Mouse (Mus musculus): ENCODE results near the gene Tma7.

Tma7 gene

DNA sequence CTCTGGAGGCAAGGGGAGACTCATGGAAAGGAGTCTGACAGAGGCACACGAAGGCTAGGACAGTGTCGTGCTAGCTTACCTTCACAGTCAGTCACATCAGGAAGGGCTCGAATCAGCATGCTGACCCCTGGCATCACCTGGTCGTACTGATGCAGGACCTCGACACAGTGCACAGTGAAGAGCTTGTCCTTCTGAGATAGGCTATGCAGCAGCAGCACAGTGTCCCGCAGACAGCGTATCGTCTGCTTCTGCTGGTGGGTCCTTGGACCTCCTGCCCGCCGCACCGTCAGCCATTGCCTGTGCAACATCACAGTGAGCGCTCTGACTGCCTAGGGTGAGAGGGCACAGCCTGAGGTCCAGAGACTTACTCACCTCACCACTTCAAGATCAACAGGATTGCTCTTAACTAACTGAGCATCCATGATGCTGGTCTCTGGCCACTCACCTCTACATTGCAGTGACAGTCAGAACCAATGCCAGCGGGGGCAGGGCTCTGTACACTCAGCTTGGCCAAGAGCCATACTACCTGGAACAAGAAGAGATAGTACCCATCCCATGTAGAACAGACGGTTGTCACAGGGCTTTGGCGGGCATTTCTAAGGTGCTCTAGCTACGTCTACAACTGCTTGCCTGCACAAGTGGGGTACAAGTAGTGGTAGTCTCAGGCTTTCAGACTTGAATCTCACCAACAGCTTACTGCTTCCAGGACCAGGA is 22.0 kb downstream of the Tma7 start:
- no peak for DNase-seq

DNA sequence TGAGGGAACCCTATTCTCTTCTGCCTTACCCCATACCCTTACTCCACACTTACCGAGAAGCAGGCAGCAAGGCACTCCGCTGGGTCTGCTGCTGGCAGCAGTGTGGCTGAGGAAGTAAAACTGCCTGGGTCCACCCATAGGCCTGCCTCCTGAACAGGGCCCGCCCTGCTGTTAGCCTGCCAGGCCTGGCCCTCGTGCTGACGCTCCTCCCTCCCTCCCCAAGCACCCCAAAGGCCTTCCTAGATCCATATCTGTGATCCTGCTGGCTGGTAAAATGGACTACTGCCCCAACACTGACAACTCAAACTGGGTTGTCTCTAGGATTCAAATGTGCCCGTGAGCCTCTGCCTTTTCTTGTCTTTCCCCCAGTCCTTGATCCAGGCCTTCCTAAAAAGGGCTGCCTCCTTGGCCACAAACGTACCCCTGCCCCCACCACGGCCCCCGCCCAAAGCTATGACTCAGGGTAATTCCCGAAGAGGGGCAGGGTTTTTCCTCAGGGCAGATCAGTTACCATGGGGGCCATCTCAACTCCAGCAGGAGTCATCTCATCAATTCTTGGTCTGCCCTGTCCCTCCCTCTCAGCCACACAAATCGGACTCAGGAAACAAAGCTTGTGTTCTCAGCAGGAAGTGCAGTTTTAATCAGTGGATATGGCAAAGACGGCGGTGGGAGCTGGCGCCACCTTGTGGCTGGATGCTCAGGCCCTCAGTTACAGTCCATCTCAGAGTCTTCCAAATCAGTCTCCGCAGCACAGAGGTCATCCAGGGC is 23.1 kb downstream of the Tma7 start, which contains the start of gene Trex1:
Gene Trex1 (minus strand): TSS at position 599 of the 768 bp plus-strand sequence.
- DNase-seq, result peak; percentile 93 to 94

DNA sequence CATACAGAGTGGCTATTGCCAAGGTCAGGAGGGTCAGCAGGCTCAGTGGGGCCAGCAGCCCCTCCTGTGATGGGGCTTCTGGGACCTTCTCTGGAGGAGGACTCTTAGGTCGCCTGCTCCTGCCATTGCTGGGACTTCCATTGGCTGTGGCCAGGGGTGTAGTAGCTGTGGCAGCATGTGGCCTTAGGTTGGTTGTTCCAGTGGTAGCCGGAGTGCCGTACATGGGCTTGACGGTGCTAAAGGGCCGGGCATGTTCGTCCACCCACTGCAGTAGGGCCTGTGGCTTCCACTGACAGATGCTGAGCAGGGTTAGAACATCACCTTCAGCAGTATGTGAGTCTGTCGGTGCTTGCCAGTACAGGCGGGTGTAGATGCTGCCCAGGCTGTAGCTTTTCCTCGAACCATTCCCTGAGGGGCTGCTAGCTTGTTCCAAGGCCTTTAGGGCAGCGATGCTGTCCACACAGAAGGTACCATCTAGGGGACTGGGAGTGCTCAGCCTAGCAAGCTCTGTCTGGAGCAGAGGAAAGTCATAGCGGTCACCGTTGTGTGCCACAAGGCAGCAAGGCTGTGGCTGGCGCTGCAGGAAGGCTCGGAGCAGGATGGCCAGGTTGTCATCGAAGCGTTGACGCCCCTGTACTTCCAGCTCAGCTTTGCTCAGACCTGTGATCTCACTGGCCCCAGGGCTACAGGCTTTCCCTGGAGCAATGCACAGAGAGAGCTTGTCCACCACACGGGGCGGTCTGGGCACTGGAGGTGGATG is 24.2 kb downstream of the Tma7 start:
- DNase-seq, result peak in 1 of 2 experiments; percentile 9

DNA sequence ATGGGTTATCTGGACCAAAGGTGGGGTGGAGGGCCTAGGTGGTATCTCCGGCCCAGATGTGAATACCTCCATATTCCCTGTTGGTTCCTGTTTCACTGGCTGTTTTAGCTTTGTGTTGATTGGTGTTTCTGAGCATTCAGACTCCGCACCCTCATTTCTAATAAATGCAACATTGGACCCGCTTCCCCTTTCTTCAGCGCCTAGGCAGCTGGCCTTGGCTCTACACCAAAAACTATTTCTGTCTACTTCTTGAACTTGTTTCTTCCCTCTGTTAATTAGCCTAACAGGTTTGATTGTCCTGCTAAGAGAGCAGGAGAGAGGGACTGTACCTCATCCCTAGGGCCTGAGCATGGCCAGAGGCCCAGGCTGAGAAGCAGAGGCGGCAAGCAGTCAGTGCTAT is 24.8 kb downstream of the Tma7 start:
- DNase-seq, result peak in 1 of 2 experiments; percentile 22

DNA sequence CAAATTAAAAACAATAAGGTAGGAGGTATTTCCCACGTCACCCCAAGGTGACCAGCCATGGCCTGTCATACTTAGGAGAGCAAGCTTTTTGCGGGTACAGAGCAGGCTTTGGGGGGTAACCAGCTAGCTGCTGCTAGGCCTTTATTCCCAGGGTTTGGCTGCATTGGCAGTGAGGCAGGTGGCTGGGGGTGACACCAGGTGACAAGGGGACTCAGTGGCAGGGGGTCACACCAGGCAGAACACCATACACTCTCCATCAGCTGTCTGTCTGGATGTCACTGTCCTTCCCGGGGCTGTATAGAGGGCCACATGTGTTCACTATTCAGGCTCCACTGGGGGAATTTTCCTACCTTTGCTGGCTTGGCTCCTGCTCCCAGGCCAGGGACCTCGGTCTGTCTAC is 25.5 kb downstream of the Tma7 start:
- no peak for DNase-seq

DNA sequence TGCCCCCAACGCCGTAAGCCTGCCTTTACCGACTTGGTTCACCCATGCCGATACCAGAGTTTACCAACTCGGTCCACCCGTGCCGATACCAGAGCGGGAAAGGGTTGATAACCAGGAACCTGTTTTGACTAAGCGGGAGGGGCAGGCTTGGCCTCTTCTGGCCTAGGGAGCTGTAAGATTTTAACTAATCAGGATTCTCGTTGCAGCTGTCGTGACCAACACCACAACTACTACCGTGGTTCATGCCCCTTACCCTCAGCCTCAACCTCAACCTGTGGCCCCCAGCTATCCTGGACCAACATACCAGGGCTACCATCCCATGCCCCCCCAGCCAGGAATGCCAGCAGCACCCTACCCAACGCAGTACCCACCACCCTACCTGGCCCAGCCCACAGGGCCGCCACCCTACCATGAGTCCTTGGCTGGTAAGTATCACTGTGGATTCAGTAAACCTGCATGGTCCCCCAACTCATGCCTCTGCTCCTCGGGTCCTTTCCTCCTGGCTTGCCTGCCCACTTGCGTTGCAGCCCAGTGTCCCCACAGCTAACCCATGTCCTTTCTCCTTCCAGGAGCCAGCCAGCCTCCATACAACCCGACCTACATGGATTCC is 26.2 kb downstream of the Tma7 start:
- no peak for DNase-seq

DNA sequence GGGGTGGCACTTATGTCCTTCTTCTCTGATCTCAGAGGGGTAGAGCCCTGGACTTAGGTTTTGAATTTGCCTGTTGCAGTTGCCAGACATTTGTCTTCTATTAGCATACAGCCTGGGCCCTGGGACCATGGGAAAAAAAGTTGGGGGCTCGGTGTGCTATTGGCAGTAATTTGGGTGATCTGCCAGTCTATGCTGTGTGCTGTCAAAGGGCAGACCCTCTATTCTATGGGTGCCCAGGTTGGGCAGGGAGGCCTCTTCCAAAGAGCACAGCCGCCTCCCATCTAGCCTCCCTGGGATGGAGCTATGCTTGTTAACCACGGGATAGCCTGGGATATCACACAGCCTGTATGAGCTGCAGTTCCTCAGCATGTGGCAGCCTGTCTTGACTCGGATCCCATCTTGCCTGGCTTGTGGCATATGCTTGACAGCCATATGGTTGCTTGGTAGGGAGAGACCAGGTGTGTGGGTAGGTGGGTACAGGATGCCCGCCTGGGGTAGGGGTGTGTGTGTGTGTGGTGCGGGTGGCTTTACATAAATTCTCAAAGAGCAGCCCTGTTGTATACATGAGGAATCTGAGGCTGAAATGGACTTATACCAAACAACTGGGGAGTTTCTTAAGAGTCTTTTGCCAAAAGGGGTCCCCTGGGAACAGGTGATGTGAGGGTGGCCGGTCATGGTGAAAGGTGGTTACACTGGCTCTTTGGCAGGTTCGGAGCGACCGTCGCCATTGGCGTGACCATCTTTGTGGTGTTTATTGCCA is 26.9 kb downstream of the Tma7 start:
- DNase-seq, result no peak

DNA sequence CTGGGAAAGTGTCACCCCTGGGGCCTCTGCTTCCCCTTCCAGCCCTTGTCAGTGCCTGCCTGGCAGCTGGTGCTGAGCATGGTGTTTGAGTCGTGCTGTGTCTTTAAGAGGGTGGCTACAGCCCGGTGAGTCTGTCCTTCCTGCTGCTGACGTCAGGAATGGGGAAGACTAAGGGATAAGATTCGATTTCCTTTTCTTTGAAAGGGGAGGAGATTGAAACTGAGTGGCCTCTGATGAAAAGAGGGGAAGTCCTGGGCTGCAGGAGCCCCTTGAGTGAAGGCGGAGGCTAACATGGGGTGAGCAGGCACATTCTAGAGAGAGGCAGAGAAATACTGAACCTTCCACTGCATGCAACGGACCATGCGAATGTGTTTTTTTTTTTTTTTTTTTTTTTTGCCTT is 27.7 kb downstream of the Tma7 start:
- DNase-seq, result peak; percentile 82 to 87

DNA sequence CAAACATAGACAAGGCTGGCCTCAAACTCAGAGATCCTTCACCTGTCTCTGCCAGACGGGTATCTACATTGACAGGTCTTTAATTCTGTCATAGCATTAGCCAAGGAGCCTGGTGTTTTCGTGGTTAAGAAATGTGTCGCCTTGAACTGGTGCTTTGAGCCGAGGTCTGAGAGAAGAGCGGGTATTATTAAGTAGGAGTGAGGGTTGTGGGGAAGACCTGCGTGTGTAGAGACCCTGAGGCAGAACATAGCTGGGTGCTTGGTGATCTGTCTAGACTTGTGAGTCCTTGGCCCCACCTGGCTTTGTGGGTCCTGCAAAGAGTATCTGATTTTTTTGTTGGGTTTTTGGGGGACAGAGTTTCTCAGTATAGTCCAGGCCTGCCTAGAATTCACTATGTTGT is 28.5 kb downstream of the Tma7 start:
- no peak for DNase-seq

DNA sequence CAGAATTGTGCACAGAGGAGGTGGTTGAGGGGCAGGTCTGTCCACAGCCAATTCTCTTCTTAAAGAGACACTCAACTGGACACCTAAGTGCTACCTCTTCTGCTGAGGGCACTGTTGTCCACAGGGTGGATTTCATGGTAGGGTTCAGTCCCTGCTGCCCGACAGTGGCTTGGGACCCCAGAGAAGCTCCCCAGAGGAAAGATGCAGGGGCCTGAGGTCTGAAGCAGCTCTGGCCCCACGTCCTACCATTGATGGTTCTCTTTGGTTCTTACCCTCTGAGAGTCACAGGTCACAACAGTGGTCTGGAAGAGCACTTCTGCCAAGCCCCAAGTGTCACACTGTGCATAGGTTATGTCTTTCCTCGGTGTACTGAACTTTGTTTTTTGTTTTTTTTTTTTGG is 29.0 kb downstream of the Tma7 start:
- no peak for DNase-seq

DNA sequence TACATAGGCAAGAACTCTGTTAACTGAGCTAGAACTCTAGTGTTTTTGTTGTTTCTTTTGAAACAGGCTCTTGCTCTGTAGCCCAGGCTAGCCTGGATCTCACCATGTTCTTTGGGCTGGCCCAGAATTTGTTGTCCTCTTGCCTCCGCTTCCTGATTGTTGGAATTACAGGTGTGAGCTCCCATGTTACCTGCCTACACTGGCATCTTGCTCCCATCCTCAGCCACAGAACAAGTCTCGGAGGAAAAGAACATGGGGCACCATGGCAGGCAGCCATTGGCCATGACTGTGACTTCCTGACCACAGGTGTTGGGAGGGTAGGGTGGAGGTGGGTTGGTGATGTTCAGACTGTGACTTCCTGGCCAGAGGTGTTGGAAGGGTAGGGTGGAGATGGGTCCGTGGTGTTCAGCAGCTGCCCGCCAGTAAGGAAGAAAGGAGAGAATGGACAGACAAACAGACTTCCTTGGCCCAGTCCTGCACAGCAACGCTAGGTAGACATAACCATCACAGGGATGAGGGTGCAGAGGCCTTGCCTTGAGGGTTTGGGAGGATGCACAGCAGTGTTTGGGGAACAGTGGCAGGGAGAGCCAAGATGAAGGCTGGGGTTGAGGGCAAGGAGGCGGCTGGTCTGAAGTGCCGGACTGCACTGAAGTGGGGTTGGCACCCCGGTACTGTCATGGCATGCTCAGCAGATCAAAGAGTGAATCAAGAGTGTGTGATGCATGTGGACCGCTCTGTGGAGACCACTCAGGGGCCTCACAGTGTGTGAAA is 29.7 kb downstream of the Tma7 start:
- DNase-seq, result no peak

DNA sequence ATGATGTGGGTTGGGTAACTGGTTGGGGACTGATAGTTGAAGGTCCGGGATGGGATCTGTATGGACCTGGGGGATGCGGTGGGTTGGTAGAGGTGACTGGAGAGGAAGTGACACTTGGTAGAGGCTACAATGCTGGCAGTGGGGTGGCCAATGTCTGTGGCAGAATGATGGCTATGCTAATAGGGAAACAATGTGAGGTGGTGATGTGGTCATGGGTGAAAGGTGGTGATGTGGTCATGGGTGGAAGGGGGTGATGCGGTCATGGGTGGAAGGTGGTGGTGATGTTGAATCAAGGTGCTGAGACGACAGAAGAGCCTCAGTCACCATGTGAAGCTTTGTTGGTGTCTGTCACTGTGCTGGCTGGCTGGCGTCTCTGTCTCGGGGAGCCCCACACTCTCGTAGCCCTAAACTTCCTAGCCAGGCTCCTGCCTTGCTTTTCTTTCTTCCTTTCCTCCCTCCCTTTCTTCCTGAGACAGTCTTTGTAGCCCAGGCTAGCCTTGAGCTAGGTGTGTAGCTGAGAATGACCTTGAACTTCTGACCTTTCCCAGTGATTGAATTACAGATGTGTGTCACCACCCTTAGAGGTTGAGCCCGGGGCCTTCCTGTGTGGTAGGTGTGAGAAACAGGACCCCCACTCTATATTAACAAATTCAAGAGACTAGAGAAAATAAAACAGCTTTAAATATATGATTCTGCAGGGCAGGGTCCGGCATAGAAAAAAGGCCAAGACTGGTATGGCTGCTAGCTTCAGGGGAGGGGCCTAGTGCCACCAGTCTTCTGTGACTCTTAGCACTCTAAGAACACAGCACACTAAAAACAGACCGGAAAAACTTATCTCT is 30.5 kb downstream of the Tma7 start:
- no peak for DNase-seq

DNA sequence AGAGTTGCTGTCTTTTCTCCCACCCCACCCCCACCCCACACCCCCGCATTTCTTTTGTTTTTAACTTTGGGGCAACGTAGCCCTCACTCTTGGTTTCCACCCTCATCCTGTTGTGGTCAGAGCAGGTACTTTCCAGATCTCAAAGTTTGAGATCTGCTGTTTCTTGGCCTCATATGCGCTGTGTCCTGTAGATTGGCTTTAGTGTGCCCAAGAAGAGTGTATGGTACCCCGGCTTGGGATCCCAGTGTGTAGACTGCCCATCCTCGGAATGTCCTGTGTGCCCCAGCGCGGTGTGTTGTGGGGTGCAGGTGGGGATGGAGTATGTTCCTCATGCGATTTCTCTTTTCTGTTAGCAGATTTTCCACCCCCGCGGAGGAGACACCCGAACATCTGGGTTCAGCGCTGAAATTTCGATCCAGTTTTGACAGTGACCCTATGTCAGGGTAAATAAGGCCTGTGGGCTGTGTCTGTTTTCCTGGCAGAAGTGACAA is 31.3 kb downstream of the Tma7 start:
- DNase-seq, result no peak

DNA sequence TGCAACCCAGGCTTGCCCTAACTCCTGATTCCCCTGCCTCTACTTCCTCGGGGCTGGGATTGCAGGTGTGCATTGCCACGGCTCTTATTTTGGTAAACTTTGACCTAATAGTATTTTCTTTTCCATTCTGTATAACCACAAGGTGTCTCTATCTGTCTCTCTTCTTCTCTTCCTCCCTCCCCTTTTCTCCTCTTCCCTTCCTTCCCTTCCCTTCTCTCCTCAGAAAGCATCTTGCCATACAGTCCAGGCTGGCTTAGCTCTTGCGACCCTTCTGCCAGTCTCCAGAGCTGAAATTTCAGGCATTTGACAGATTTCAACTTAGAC is 31.8 kb downstream of the Tma7 start:
- DNase-seq, result no peak

DNA sequence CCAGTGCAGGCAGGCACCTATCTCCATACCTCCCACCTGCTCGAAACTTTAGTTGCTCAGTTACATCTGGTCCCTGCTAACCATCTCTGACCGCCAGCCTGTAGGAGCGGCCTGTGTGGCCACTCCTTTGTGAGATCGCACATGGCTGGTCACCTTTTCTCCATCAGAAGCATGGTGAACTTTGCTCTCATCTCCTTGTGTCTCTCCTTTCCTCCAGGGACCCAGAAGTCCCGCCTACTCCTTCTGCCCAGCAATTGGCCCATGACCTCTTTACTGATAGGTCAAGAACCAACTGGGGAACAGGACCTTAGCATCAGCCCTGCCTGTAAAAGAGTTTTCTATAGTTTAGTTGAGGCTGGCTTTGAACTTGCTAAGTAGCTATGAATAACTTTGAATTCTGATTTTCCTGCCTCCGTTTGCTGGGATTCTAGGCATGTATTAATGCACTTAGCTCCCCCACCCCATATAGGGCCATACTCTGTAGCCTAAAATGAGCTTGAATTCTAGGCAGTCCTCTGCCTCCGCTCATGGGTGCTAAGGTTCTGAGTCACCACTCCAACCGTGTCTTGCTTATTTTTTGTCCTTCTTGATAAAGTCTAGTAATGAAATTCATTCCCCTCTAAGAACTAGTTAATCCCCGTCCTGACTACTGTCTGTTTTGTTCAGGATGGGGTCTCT is 32.3 kb downstream of the Tma7 start:
- no peak for DNase-seq

DNA sequence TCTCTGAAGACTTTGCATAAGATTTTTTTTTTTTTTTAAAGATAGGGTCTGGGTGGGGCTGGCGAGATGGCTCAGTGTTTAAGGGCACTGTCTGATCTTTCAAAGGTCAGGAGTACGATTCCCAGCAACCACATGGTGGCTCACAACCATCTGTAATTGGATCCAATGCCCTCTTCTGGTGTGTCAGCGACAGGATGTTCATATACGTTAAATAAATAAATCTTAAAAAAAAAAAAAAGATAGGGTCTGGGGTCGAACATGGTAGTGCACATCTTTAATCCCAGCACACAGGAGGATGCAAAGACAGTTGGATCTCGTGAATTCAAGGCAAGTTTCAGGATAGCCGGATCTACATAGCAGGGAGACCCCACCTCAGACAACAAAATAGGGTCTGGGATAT is 33.1 kb downstream of the Tma7 start:
- DNase-seq, result no peak

DNA sequence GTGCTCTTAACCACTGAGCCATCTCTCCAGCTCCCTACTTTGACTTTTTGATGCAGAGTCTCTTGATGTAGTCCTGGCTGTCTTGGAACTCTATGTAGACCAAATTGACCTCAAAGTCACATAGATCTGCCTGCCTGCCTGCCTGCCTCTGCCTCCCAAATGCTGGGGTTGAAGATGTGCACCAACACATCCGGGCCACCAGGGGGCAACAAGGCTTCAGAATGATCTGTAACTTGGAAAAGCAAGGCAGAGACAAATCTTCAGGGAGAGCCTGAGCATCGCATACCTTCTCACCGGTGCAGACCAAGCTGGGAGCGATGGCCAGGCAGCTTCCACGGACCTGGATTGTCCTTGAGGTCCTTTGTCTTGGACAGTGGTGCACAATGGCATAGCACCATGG is 36.1 kb downstream of the Tma7 start:
- peak; percentile 67 to 69 for DNase-seq

DNA sequence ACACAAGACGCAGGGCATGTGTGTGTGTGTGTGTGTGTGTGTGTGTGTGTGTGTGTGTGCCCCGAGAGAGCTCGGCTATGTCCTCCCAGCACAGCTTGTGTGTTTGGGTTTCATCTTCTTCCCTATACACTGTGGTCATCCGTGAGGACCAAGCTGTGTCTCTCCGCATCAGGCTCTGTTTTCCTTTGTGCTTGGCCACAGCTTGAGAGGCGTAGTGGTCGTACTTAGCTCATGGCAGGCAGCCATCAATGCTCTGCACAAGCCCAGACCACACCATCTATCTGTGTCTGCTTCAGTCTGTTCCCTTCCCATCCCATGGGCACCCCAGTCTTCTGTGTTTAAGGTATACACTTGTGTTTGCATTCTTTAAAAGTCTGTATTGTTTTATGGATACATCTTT is 41.0 kb downstream of the Tma7 start:
- no peak for DNase-seq

DNA sequence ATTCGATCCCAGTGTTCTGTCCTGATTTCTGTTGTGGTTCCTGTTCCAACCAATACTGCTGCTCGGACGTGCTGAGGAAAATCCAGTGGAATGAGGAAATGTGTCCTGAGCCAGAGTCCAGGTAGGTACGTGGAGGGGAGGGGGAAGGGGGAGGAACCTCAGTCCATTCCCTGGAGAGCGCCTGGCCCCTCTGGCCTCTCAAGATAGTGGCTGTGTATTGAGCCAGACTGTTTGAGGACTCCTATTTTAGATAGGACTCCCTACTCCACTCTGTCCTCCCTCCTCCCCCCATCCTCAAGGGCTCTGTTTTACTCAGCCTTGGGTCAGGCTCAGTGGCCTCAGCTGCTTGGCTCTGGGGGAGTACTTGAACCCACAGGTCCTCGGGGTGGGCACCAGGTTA is 41.5 kb downstream of the Tma7 start:
- DNase-seq, result peak; percentile 66 to 82

DNA sequence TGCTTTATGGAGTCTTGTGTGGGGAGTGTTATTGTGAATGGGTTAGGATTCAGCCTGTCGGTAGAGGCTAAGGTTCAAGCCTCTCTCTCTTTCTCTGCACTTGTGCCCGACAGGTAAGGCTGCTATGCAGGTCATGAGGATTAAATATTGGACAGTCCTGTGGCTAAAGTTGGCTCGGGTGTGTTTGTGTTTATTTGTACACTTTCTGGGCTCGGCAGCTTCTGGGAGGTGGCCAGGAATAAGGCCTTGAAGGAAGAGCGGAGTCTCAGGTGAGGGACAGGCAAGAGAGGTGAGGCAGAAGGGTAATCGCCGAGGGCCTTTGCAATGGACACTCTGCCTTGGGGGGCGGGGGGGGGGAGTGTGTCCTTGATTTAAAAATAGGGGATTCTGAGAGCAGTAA is 42.2 kb downstream of the Tma7 start:
- DNase-seq, result peak in 1 of 2 experiments; percentile 46

Data from lung, adult 18-20 months (tissue).